Mouse (Mus musculus) megakaryocyte, embryonic 14.5 days (primary cell): Measurements from ENCODE around the gene Gpc3.

ENCODE experiments used
- FLI1 ChIP-seq: IDR thresholded peaks from 2 replicates; pipeline ENCODE4 v1.6.1; 2012; ENCODE audit warnings: low read length, inconsistent platforms, mixed read lengths
- GATA1 ChIP-seq: IDR thresholded peaks from 3 replicates; pipeline ENCODE4 v1.6.1; 2012; ENCODE audit warnings: mixed read lengths, low read length, inconsistent platforms, borderline replicate concordance

DNA sequence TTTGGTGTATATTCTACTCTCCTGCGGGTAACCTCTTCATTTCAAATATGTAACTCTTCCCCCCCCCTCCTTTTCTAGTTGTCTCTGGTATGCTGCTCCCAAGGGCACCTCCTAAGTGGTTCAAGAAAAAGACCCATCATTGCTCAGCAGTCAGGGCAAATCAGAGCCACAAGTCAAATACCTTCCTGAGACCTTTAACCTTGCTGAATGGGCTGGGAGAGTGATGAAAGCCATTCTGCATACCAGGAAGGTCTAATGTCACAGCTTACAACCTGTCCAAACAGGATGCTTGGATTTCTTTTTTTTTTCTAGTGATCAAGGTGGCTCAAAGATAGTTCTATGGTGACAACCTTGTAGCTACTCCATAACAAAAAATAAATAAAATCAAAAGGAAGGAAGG, 80.0 kb downstream of the Gpc3 start:
- TF ChIP-seq GATA1 (no peak), FLI1 (no peak)
